Mouse (Mus musculus) midbrain, embryonic 12.5 days (tissue): ENCODE results near the gene Cic. TPM values are rescaled to one million over a fixed set of nuclear protein-coding genes. Genes with fewer than 3 reads are reported as not detected.

Experiments used
- ATAC-seq: fragments of 200-750 bp; cut with Nextera tagmentation; 2 replicates; pipeline ENCODE4 v1.8.0; 2017; ENCODE audit warnings: low read depth, moderate TSS enrichment, moderate library complexity; ENCODE audit not compliant: low FRiP score
- H3K27ac ChIP-seq: fragments of 300-500 bp; sonication (generic); replicated peaks from 2 replicates; pipeline ENCODE4 v1.5.1; 2016; ENCODE audit warnings: mild to moderate bottlenecking
- H3K27me3 ChIP-seq: fragments of 300-500 bp; sonication (generic); 2 replicates; pipeline ENCODE4 v1.6.1; 2016; ENCODE audit warnings: mild to moderate bottlenecking
- H3K36me3 ChIP-seq: fragments of 300-500 bp; sonication (generic); 2 replicates; pipeline ENCODE4 v1.6.1; 2016
- H3K4me1 ChIP-seq: fragments of 300-500 bp; sonication (generic); 2 replicates; pipeline ENCODE4 v1.6.1; 2016
- H3K4me2 ChIP-seq: fragments of 300-500 bp; sonication (generic); replicated peaks from 2 replicates; pipeline ENCODE4 v1.6.1; 2016; ENCODE audit warnings: mild to moderate bottlenecking, moderate library complexity
- H3K4me3 ChIP-seq: fragments of 300-500 bp; sonication (generic); 2 replicates; pipeline ENCODE4 v1.5.1; 2016; ENCODE audit warnings: mild to moderate bottlenecking
- H3K9ac ChIP-seq: fragments of 300-500 bp; sonication (generic); replicated peaks from 2 replicates; pipeline ENCODE4 v1.6.1; 2016; ENCODE audit warnings: mild to moderate bottlenecking, moderate library complexity
- H3K9me3 ChIP-seq: fragments of 300-500 bp; sonication (generic); 2 replicates; pipeline ENCODE4 v1.6.1; 2016; ENCODE audit warnings: mild to moderate bottlenecking
- WGBS: fragments of 180-500 bp; shearing (Covaris S2); methylation state at CpG from one replicate; pipeline ENCODE4 v1.1.7; 2016; 5-methylcytosine and 5-hydroxymethylcytosine counted together
- polyA plus RNA-seq: library from polyadenylated mRNA; unstranded; fragments of >200 nt; fragmentation: Nextera tagmentation; extraction: Ambion mirVana; gene quantifications from 2 replicates; pipeline ENCODE4 v1.2.1, GENCODE M21; 2016

The Cic gene
- polyA plus RNA-seq, 1 experiment from 2014 or later = 40.8 TPM

DNA sequence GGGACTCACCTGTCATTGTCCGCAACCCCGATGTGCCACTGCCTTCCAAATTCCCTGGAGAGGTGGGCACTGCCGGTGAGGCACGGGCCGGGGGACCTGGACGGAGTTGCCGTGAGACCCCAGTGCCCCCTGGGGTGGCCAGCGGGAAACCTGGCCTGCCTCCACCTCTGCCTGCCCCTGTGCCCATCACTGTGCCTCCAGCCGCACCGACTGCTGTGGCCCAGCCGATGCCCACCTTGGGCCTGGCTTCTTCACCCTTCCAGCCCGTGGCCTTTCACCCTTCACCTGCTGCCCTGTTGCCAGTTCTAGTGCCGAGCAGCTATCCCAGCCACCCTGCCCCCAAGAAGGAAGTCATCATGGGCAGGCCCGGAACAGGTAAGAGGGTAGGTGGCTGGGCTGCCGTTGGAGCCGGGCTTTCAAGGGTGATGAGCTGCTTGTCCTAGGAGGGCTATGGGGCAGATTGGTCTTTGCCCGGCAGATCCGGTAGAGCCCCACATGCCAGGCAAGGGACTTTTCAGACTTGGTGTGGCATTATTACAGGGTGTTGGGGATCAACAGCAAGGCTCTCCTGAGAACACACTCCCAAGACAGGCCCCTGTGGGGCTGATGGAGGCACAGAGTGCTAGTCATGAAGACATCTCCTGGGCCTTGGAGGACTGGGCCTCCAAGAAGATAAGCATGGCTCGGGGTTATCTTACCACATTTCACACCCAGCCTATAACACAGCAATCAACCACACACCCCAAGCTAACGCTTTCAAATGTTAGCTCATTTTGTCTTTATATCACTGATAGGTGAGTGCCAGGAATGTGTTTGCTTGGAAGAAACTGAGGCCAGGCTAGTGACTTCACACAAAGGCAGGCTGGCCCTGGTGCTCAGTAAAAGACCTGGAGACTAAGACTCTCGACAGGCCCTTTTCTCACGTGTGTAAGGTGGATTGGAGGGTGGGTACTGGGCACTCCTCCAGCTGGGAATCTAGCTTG lies 6.0 kb downstream of the Cic start:
- H3K4me1 ChIP-seq = peaks cover 44% of the 10 kb centered on the region

DNA sequence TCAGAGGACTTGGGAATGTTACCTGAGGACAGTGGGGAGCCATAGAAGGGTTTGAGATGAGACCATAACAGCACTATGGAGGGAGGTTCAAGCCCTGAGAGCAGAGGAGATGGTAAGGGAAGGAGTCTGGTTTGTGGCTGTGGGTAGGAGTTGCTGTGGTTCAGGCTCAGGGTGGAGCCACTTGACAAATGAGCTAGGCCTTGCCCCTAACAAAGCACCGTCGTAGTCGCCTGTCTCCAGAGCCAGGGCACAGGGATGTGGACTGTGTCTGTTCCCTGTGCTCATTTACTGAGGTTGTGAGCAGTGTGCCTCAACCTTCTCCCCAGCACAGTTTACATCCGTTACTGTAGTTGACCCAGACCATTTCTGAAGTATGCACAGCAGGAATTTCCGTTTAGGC lies 7.1 kb downstream of the Cic start:
- no peak for ATAC-seq
- Histone ChIP-seq H3K4me2 (no peak overlapping the region), H3K9me3 (no peaks in the 10 kb centered on the region), H3K27ac (no peak overlapping the region), H3K36me3 (peaks cover 21% of the 10 kb centered on the region), H3K9ac (peak overlapping the region; percentile 25), H3K4me1 (peaks cover 35% of the 10 kb centered on the region), H3K4me3 (no peak overlapping the region), H3K27me3 (no peaks in the 10 kb centered on the region)
- 62% methylated on average over 5 of the region's 5 CpGs for WGBS

More for the DNA sequence above, 6.0 kb downstream of the Cic start:
- Histone ChIP-seq H3K27ac (no peak overlapping the region), H3K4me3 (no peak overlapping the region), H3K4me2 (no peak overlapping the region), H3K9me3 (no peaks in the 10 kb centered on the region), H3K9ac (peak overlapping the region; percentile 25; the same call in 1 of the 2 replicates), H3K36me3 (peaks cover 21% of the 10 kb centered on the region), H3K27me3 (no peaks in the 10 kb centered on the region)
- 92% methylated on average over 22 of the region's 22 CpGs for WGBS
- ATAC-seq = no peak

- no peaks in the 10 kb centered on the region for H3K9me3 ChIP-seq
- H3K4me1 ChIP-seq = peaks cover 35% of the 10 kb centered on the region
- H3K36me3 ChIP-seq = peaks cover 21% of the 10 kb centered on the region
- WGBS = 87% methylated on average over 3 of the region's 3 CpGs
- no peak overlapping the region for H3K4me3 ChIP-seq
- ATAC-seq = no peak
- H3K27me3 ChIP-seq = no peaks in the 10 kb centered on the region
- H3K9ac ChIP-seq = peak overlapping the region; percentile 25; the same call in 1 of the 2 replicates
- H3K4me2 ChIP-seq = no peak overlapping the region
- H3K27ac ChIP-seq = no peak overlapping the region
Observed at GRCm38 (mm10) chr7:25274996-25275395, 7.5 kb downstream of the Cic start.

- Histone ChIP-seq H3K4me2 (no peak overlapping the region), H3K9ac (no peak overlapping the region; the same call in 1 of the 2 replicates), H3K36me3 (peaks cover 21% of the 10 kb centered on the region), H3K4me3 (no peak overlapping the region), H3K4me1 (peaks cover 41% of the 10 kb centered on the region), H3K27ac (no peak overlapping the region), H3K9me3 (no peaks in the 10 kb centered on the region), H3K27me3 (no peaks in the 10 kb centered on the region)
- 57% methylated on average over 9 of the region's 9 CpGs for WGBS
- no peak for ATAC-seq
Observed at GRCm38 (mm10) chr7:25275555-25276298, 8.2 kb downstream of the Cic start.

DNA sequence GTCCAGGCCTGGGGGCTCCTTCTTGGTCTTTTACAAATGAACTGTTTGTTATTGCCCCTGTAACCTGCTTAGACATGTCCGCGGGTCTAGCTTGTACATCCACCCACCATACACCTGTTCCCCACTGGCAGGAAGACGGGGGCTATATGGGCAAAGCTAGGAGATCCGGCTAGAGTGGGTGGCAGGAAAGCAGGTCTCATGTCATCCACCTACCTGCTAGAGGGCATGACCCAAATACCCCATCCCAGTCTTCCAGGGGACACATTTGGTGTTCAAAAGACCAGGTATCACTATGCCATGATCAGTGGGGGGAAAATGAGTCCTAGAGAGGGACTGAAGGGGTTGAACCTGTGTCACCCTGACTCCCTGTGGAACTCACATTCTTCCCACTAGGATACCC lies 9.9 kb downstream of the Cic start:
- Histone ChIP-seq H3K27me3 (no peaks in the 10 kb centered on the region), H3K4me2 (peak overlapping the region; percentile 94), H3K9me3 (no peaks in the 10 kb centered on the region), H3K4me1 (peaks cover 52% of the 10 kb centered on the region), H3K36me3 (peaks cover 13% of the 10 kb centered on the region), H3K4me3 (peak overlapping the region; percentile 62; the same call in 1 of the 2 replicates), H3K27ac (peak overlapping the region; percentile 99), H3K9ac (peak overlapping the region; percentile 84)
- WGBS = 89% methylated on average over 4 of the region's 4 CpGs
- ATAC-seq = no peak

DNA sequence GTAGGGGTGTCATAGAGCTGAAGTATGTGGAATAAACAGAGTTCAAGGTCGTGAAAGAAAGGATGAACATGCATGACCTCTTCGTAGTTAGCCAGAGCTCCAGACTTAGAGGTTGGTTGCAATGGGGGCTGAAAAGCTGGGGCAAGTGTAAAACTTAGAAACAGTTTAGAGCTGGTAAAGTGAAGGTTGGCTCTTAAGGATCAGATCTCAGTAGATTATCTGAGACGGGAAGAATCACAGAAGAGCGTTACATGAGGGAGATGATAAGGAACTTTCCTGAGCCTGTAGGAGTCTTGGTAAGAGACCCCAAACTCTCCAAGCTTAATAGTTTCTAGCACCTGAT lies 10.5 kb downstream of the Cic start:
- H3K4me1 ChIP-seq = peaks cover 54% of the 10 kb centered on the region
- peak overlapping the region; percentile 62 for H3K4me3 ChIP-seq
- H3K4me2 ChIP-seq = peak overlapping the region; percentile 94
- peaks cover 7% of the 10 kb centered on the region for H3K36me3 ChIP-seq
- H3K27me3 ChIP-seq = no peaks in the 10 kb centered on the region
- 16% methylated on average over 4 of the region's 4 CpGs for WGBS
- peak overlapping the region; percentile 99 for H3K27ac ChIP-seq
- peak overlapping the region; percentile 84 for H3K9ac ChIP-seq
- ATAC-seq = no peak
- no peaks in the 10 kb centered on the region for H3K9me3 ChIP-seq

DNA sequence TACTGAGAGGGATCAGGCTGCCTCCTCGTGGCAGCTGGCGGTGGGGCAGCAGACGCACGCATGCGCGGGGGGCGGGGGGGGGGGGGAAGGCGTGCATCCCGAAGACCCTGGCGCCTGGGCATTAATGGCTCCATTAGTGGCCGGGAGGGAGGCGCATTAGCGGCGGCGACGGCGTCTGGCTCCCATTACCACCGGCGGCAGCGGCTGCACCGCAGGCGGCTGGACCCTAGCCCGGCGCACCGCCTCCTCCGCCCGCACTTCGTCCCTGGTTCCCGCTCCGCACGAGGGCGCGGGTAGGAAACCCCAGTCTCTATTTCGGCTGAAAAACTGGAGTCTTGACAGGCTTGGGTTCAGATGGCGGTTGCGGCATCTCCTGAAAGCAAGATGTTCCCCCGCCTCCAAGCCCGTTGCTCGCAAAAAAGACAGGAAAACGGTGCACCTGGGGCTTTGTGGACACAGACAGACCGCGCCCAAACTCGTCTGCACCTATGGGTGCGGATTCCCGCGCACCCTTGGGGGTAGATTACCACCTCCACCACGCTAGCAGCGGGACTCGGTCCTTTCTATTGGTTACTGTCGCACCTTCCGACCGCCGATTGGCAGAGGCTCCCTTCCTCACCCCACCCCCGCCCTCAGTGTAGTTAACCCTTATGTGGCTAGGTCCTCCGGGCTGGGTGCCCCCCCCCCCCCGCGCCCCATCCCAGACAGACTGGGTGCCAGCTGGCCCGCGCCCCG lies 11.0 kb downstream of the Cic start:
- peaks cover 59% of the 10 kb centered on the region for H3K4me1 ChIP-seq
- peak overlapping the region; percentile 99 for H3K27ac ChIP-seq
- H3K4me2 ChIP-seq = peak overlapping the region; percentile 94
- H3K9ac ChIP-seq = peak overlapping the region; percentile 84
- H3K27me3 ChIP-seq = no peaks in the 10 kb centered on the region
- peak; percentile 57 for ATAC-seq
- H3K36me3 ChIP-seq = peaks cover 2% of the 10 kb centered on the region
- H3K4me3 ChIP-seq = peak overlapping the region; percentile 62
- H3K9me3 ChIP-seq = no peaks in the 10 kb centered on the region
- WGBS = under 1% methylated on average over 55 of the region's 60 CpGs

DNA sequence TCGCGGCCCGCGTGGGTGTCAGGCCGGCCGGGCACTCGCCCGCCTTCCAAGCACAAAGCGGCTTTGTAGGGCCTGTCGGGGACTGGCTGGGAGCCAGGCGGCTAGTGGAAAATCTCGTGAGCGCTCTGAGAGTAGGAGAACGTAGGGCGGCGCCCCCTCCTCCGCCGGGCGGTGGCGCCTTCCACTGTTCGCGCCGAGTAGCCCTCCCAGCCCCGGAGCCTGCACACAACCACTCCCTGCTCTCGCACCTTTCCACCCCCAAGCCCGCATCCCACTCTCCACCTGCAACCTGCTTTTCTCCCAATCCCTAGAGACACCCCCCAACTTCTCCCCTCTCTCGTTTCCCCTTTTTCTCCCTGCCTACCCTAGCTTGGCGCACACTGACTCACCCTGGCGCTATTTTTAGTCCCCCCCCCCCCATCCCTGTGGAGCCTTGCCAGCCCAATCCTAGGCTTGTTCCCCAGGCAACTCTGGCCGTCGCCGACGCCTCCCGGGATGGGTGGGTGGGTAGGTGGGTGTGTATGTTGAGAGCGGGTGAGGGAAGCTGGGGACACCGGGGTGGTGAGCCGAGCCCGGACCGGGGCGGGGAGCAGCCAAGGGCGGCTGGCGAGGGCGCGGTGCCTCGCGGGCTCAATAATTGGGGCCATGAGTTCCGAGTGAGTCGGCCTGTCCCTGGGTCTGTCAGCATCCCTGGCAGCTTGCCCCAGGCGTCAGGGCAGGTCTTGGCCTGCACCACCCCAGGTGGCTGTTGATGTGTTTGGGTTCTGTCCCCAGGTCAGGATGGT lies 11.8 kb downstream of the Cic start:
- H3K9me3 ChIP-seq = no peaks in the 10 kb centered on the region
- H3K36me3 ChIP-seq = no peaks in the 10 kb centered on the region
- H3K4me3 ChIP-seq = peak overlapping the region; percentile 62
- peaks cover 67% of the 10 kb centered on the region for H3K4me1 ChIP-seq
- H3K27me3 ChIP-seq = no peaks in the 10 kb centered on the region
- H3K9ac ChIP-seq = peak overlapping the region; percentile 84
- peak; percentile 68 for ATAC-seq
- H3K4me2 ChIP-seq = peak overlapping the region; percentile 94
- peak overlapping the region; percentile 99 for H3K27ac ChIP-seq
- WGBS = 2% methylated on average over 28 of the region's 49 CpGs

DNA sequence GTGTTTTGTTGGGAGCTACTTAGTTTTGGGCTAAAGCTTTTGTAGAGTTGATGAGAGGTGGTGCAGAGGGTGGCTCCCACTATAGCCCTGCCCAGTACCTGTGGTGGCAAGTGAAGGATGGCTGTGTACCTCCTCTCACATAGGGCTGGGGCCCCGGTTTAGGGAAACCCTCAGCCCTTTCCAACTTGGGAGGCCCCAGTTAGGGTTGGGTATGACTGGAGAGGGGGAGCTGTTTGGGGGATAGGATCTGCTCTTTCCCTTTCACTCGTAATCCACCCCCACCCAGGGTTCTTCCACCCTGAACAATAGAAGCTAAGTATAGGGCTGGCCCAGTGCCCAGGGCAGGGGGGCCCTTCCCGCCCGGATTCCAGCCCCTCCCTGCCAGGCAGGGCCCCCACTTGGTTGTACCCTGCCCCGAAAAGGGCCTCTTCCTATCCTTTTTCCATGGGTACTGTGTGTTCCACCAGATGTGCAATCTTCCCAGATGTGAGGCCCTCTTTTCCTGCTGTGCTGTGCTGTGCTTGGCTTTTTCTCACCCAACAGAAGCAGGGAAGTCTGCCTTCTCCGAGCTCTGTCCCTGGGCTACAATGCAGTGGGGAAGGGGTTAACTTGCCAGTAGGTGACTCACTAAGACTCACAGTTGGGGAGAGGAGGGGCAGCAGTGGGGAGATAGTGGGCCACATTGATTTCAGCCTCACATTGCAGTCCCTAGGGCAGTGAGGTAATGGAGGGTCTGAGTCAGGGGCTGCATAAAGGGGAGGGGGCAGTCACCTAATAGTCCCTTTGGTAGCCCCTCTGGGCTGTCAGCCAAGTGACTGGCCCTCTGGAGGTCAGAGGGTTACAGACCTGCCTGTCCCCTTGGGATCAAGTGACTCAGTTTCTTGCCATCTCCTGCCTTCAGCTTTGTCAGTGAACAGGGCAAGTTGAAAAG lies 12.6 kb downstream of the Cic start:
- peak overlapping the region; percentile 94 for H3K4me2 ChIP-seq
- H3K4me3 ChIP-seq = peak overlapping the region; percentile 62
- no peaks in the 10 kb centered on the region for H3K27me3 ChIP-seq
- H3K9ac ChIP-seq = peak overlapping the region; percentile 84
- 3% methylated on average over 6 of the region's 6 CpGs for WGBS
- H3K4me1 ChIP-seq = peaks cover 68% of the 10 kb centered on the region
- peaks cover 6% of the 10 kb centered on the region; the same call in 1 of the 2 replicates for H3K36me3 ChIP-seq
- peak; percentile 2 for ATAC-seq
- no peaks in the 10 kb centered on the region for H3K9me3 ChIP-seq
- H3K27ac ChIP-seq = peak overlapping the region; percentile 99

- ATAC-seq = no peak; the same call in 1 of the 2 replicates
- 23% methylated on average over 12 of the region's 12 CpGs for WGBS
- H3K27ac ChIP-seq = peak overlapping the region; percentile 99
Observed at GRCm38 (mm10) chr7:25281166-25281733, 13.7 kb downstream of the Cic start.

More at GRCm38 (mm10) chr7:25281166-25281733, 13.7 kb downstream of the Cic start:
- peaks cover 60% of the 10 kb centered on the region for H3K4me1 ChIP-seq
- H3K27me3 ChIP-seq = no peaks in the 10 kb centered on the region
- H3K9me3 ChIP-seq = no peaks in the 10 kb centered on the region
- peak overlapping the region; percentile 81 for H3K4me3 ChIP-seq
- H3K36me3 ChIP-seq = peaks cover 17% of the 10 kb centered on the region
- peak overlapping the region; percentile 94 for H3K4me2 ChIP-seq
- peak overlapping the region; percentile 84 for H3K9ac ChIP-seq
